15 mouse cellular contexts compared by ENCODE assay signal in genomic region chr17:14697096-14697495, GRCm38 (mm10). TPM values are rescaled to one million over a fixed set of nuclear protein-coding genes. Genes with fewer than 3 reads are reported as not detected.
"Had no signal": no experiment of that assay in that cellular context is flagged by ENCODE, and none has a peak within 500 bp of the region (broad histone marks: within the 10 kb centered on the region; RNA-seq: fewer than 3 reads in every experiment).

No protein-coding gene starts in this region.

- ATAC-seq: intestine, embryonic 16.5 days; midbrain, embryonic 15.5 days had no signal

- H3K4me2 ChIP-seq: limb, embryonic 13.5 days; midbrain, embryonic 11.5 days; midbrain, embryonic 15.5 days; neural tube, embryonic 12.5 days had no signal

- H3K27ac ChIP-seq: kidney, postnatal 0 days; limb, embryonic 13.5 days; liver, embryonic 14.5 days; macrophage; midbrain, embryonic 15.5 days; neural tube, embryonic 12.5 days; stomach, postnatal 0 days had no signal

- H3K9ac ChIP-seq: limb, embryonic 13.5 days; liver, embryonic 14.5 days; midbrain, embryonic 15.5 days; neural tube, embryonic 12.5 days had no signal

- H3K27me3 ChIP-seq: limb, embryonic 13.5 days; midbrain, embryonic 15.5 days had no signal

- H3K4me3 ChIP-seq: limb, embryonic 13.5 days; megakaryocyte, embryonic 14.5 days; midbrain, embryonic 15.5 days; neural tube, embryonic 12.5 days had no signal

- H3K9me3 ChIP-seq: limb, embryonic 13.5 days; megakaryocyte, embryonic 14.5 days; midbrain, embryonic 15.5 days; neural tube, embryonic 12.5 days had no signal

- H3K36me3 ChIP-seq: limb, embryonic 13.5 days; midbrain, embryonic 15.5 days; neural tube, embryonic 12.5 days had no signal

- DNase-seq: kidney, adult 2 months; layer of hippocampus, postnatal 36 days; thymus, postnatal 4 days had no signal

RNA-seq across cellular contexts. Expression of gene Thbs2, which starts 3.1 kb away (rescaled TPM):
- total RNA-seq: monocyte, adult 5-6 weeks; neutrophil, adult 5-6 weeks had no signal
- polyA plus RNA-seq: macrophage had no signal
